Mouse (Mus musculus): Measurements from ENCODE around the gene Tceal3. TPM values are rescaled to one million over a fixed set of nuclear protein-coding genes. Genes with fewer than 3 reads are reported as not detected.
"Not testable (repeated sequence)": the region's sequence is repeated elsewhere in the genome, so short reads cannot be mapped to it uniquely, and the experiment has no call there.

The Tceal3 gene
- polyA plus RNA-seq, 1 experiment from 2014 or later: 37.2 TPM

DNA sequence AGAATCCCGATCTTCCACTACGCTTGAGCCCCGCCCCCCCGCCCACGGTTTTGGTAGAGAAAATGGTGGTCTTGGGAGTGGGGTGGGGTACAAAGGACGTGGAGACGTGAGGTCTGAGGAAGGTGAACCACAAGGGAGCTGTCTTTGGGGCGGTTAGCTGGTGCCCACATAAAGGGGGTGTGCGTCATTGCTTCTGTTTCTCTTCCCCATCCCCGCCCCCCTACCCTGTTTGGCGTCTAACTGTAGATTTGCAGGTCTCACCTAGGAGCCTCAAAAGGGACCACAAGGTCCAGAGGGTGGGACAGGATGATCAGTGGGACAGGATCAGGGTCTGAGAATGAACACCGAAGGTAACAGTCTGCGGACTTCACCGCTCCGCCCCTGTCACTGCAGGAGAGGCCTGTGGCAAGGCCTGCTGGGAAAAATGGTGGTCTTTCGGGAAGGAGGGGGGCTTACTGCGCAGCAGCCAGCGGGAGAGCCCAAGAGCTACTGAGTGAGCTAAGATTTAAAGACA, 117.6 kb downstream of the Tceal3 start:
- peak; percentile 78 for ATAC-seq (ENCODE audit: insufficient number of reproducible peaks, low FRiP score, low TSS enrichment, low read depth)
- WGBS: 12% methylated on average over 18 of the region's 18 CpGs
- Histone ChIP-seq H3K36me3 (no peaks in the 10 kb centered on the region), H3K27me3 (no peaks in the 10 kb centered on the region), H3K4me3 (replicated peaks) (peak overlapping the region; percentile 52), H3K9me3 (replicated peaks) (no peaks in the 10 kb centered on the region), H3K27ac (replicated peaks) (peak overlapping the region; percentile 80), H3K4me2 (replicated peaks) (peak overlapping the region; percentile 52), H3K9ac (peak overlapping the region; percentile 26), H3K4me1 (no peaks in the 10 kb centered on the region)

DNA sequence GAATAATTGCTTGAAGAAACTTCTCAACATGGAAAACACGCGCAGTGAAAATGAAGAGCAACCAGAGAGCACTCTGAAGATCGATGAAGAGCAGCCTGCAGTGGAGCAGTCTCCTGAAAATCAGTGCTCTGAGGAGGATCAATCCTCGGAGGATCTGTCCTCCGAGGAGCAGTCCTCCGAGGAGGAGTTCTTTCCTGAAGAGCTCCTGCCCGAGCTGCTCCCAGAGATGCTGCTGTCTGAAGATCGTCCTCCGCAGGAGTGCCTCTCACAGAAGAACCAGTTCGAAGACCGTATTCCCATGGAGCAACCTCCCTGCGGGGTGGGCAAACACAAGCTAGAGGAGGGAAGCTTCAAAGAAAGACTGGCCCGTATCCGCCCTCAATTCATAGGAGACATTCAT, 118.1 kb downstream of the Tceal3 start:
- Histone ChIP-seq H3K4me1 (no peaks in the 10 kb centered on the region), H3K9me3 (replicated peaks) (no peaks in the 10 kb centered on the region), H3K9ac (peak overlapping the region; percentile 26; the same call in 1 of the 2 replicates), H3K4me2 (replicated peaks) (peak overlapping the region; percentile 52), H3K4me3 (replicated peaks) (peak overlapping the region; percentile 52), H3K27me3 (no peaks in the 10 kb centered on the region), H3K36me3 (no peaks in the 10 kb centered on the region), H3K27ac (replicated peaks) (peak overlapping the region; percentile 80)
- ATAC-seq (ENCODE audit: insufficient number of reproducible peaks, low FRiP score, low TSS enrichment, low read depth): no peak
- WGBS: 23% methylated on average over 14 of the region's 14 CpGs

GRCm38 (mm10) chrX:136714742-136715474, 124.3 kb downstream of the Tceal3 start:
- not testable (repeated sequence) for H3K9ac ChIP-seq; H3K27ac ChIP-seq (replicated peaks); H3K27me3 ChIP-seq; H3K4me1 ChIP-seq; H3K4me3 ChIP-seq (replicated peaks); ATAC-seq (ENCODE audit: insufficient number of reproducible peaks, low FRiP score, low TSS enrichment, low read depth); H3K4me2 ChIP-seq (replicated peaks); H3K36me3 ChIP-seq; H3K9me3 ChIP-seq (replicated peaks)
- 46% methylated on average over 3 of the region's 3 CpGs for WGBS

Other genes with a start within 250 kb of the Tceal3 start
- not detected in 2 replicates for gene Kir3dl1, start 72.8 kb upstream of the Tceal3 start, polyA plus RNA-seq (2015; fragmentation: Nextera tagmentation; extraction: Ambion mirVana)
- gene Kir3dl2, start 46.8 kb upstream of the Tceal3 start, polyA plus RNA-seq (2015; fragmentation: Nextera tagmentation; extraction: Ambion mirVana): not detected in 2 replicates
- gene Tceal1, start 117.1 kb downstream of the Tceal3 start, polyA plus RNA-seq (2015; fragmentation: Nextera tagmentation; extraction: Ambion mirVana): 13.8 and 14.9 TPM in 2 replicates
- 552 and 560 TPM in 2 replicates for gene Morf4l2, start 152.8 kb downstream of the Tceal3 start, polyA plus RNA-seq (2015; fragmentation: Nextera tagmentation; extraction: Ambion mirVana)
- 0.08 and 0.11 TPM in 2 replicates for gene Glra4, start 189.3 kb downstream of the Tceal3 start, polyA plus RNA-seq (2015; fragmentation: Nextera tagmentation; extraction: Ambion mirVana)
- 10.1 and 11.9 TPM in 2 replicates for gene Plp1, start 231.8 kb downstream of the Tceal3 start, polyA plus RNA-seq (2015; fragmentation: Nextera tagmentation; extraction: Ambion mirVana)